Mouse (Mus musculus) spleen, adult 2 months (tissue): ENCODE data around the gene Mafk. TPM values are rescaled to one million over a fixed set of nuclear protein-coding genes. Genes with fewer than 3 reads are reported as not detected.

Experiments used
- DNase-seq, 2 experiments: peaks; one replicate each; pipeline versions ENCODE4 v3.0.0 to v3.0.0-alpha.2; 2012 to 2021; ENCODE audit warnings: low spot score in 2 of 2, low read depth in 1 of 2
- H3K27ac ChIP-seq: fragments of 200-500 bp; 2 replicates; pipeline ENCODE4 v1.5.1; 2012; ENCODE audit warnings: low read length, inconsistent platforms; ENCODE audit not compliant: insufficient read depth
- H3K27me3 ChIP-seq: fragments of 200-500 bp; 2 replicates; pipeline ENCODE4 v1.6.1; 2012; ENCODE audit warnings: mild to moderate bottlenecking, moderate library complexity, low read length, inconsistent platforms; ENCODE audit not compliant: control insufficient read depth, insufficient read depth
- H3K36me3 ChIP-seq: fragments of 200-500 bp; 2 replicates; pipeline ENCODE4 v1.6.1; 2012; ENCODE audit warnings: mild to moderate bottlenecking, low read length, inconsistent platforms; ENCODE audit not compliant: control insufficient read depth, insufficient read depth
- H3K4me1 ChIP-seq: fragments of 200-500 bp; 2 replicates; pipeline ENCODE4 v1.6.1; 2011; ENCODE audit warnings: inconsistent platforms; ENCODE audit not compliant: control insufficient read depth, insufficient read depth, insufficient read length
- H3K4me3 ChIP-seq: fragments of 200-500 bp; 2 replicates; pipeline ENCODE4 v1.5.1; 2011; ENCODE audit warnings: mild to moderate bottlenecking, inconsistent platforms; ENCODE audit not compliant: insufficient read depth, insufficient read length; ENCODE audit errors: extremely low read depth
- CTCF ChIP-seq: fragments of 200-500 bp; IDR thresholded peaks from 2 replicates; pipeline ENCODE4 v1.5.1; 2011; ENCODE audit warnings: mild to moderate bottlenecking, inconsistent platforms; ENCODE audit not compliant: insufficient read depth, insufficient read length, insufficient replicate concordance; ENCODE audit errors: extremely low read depth
- POLR2A ChIP-seq: fragments of 200-500 bp; IDR thresholded peaks from 2 replicates; pipeline ENCODE4 v1.6.1; 2011; ENCODE audit warnings: low read depth, low read length, inconsistent platforms
- WGBS: fragments of 180-500 bp; shearing (Covaris S2); methylation state at CpG from one replicate; pipeline ENCODE4 v1.1.7; 2018; 5-methylcytosine and 5-hydroxymethylcytosine counted together
- polyA plus RNA-seq: library from polyadenylated mRNA; depleted of rRNA; stranded (reverse); fragments of >200 nt; gene quantifications from 2 replicates; pipeline ENCODE4 v1.2.3, GENCODE M21; 2012

Gene Mafk
- polyA plus RNA-seq, 1 experiment, result 26.8 TPM

GRCm38 (mm10) chr5:139796001-139796620, 4.8 kb downstream of the Mafk start:
- Histone ChIP-seq H3K27ac (0 out of 2 replicates have a peak overlapping the region, but pooled peaks have one; percentile 34), H3K4me3 (no peak overlapping the region), H3K27me3 (no peaks in the 10 kb centered on the region), H3K4me1 (peaks cover 33% of the 10 kb centered on the region), H3K36me3 (peaks cover 24% of the 10 kb centered on the region)
- no peak for DNase-seq
- TF ChIP-seq CTCF (no peak), POLR2A (no peak)
- WGBS, result 83% methylated on average over 9 of the region's 9 CpGs

GRCm38 (mm10) chr5:139796900-139797299, 5.6 kb downstream of the Mafk start:
- TF ChIP-seq CTCF (no peak), POLR2A (no peak)
- WGBS, result 76% methylated on average over 13 of the region's 13 CpGs
- peaks cover 33% of the 10 kb centered on the region for H3K4me1 ChIP-seq
- H3K27ac ChIP-seq, result peak overlapping the region; percentile 34; the same call in 1 of the 2 replicates
- no peaks in the 10 kb centered on the region for H3K27me3 ChIP-seq
- peaks cover 28% of the 10 kb centered on the region for H3K36me3 ChIP-seq
- no peak overlapping the region for H3K4me3 ChIP-seq
- DNase-seq, result no peak

GRCm38 (mm10) chr5:139797473-139798167, 6.3 kb downstream of the Mafk start:
- no peak for DNase-seq
- H3K36me3 ChIP-seq, result peaks cover 30% of the 10 kb centered on the region
- no peak overlapping the region for H3K4me3 ChIP-seq

GRCm38 (mm10) chr5:139798168-139798900, 7.0 kb downstream of the Mafk start:
- H3K4me1 ChIP-seq, result peaks cover 25% of the 10 kb centered on the region
- no peak overlapping the region for H3K4me3 ChIP-seq
- H3K27me3 ChIP-seq, result no peaks in the 10 kb centered on the region
- H3K27ac ChIP-seq, result no peak overlapping the region
- peaks cover 30% of the 10 kb centered on the region for H3K36me3 ChIP-seq
- no peak for DNase-seq
- whole genome bisulfite sequencing, result 89% methylated on average over 12 of the region's 12 CpGs
- TF ChIP-seq POLR2A (no peak), CTCF (no peak)

More at GRCm38 (mm10) chr5:139797473-139798167, 6.3 kb downstream of the Mafk start:
- Histone ChIP-seq H3K27me3 (no peaks in the 10 kb centered on the region), H3K27ac (no peak overlapping the region; the same call in 1 of the 2 replicates), H3K4me1 (peaks cover 29% of the 10 kb centered on the region)
- no peak for TF ChIP-seq CTCF
- TF ChIP-seq POLR2A, result no peak
- 85% methylated on average over 11 of the region's 11 CpGs for WGBS

GRCm38 (mm10) chr5:139799041-139799440, 7.7 kb downstream of the Mafk start:
- DNase-seq, result no peak
- H3K4me1 ChIP-seq, result peaks cover 22% of the 10 kb centered on the region
- no peak overlapping the region for H3K4me3 ChIP-seq
- 95% methylated on average over 9 of the region's 9 CpGs for WGBS
- TF ChIP-seq POLR2A (no peak), CTCF (no peak)
- H3K27ac ChIP-seq, result no peak overlapping the region
- peaks cover 30% of the 10 kb centered on the region for H3K36me3 ChIP-seq
- H3K27me3 ChIP-seq, result no peaks in the 10 kb centered on the region

GRCm38 (mm10) chr5:139799801-139800590, 8.7 kb downstream of the Mafk start:
- 96% methylated on average over 33 of the region's 33 CpGs for WGBS
- Histone ChIP-seq H3K27me3 (no peaks in the 10 kb centered on the region), H3K4me3 (no peak overlapping the region), H3K27ac (no peak overlapping the region), H3K36me3 (peaks cover 30% of the 10 kb centered on the region), H3K4me1 (peaks cover 13% of the 10 kb centered on the region)
- no peak for DNase-seq
- TF ChIP-seq CTCF (no peak), POLR2A (no peak)
